Mouse (Mus musculus) cerebellum, adult (tissue): ENCODE measurements around the gene Dclk1.

Experiments used
- ATAC-seq: cut with Nextera tagmentation; 2 replicates; pipeline ENCODE4 v1.9.2; 2017; ENCODE audit warnings: mild to moderate bottlenecking, moderate library complexity, mixed read lengths; ENCODE audit not compliant: insufficient number of reproducible peaks, low FRiP score, low TSS enrichment

Gene Dclk1

DNA sequence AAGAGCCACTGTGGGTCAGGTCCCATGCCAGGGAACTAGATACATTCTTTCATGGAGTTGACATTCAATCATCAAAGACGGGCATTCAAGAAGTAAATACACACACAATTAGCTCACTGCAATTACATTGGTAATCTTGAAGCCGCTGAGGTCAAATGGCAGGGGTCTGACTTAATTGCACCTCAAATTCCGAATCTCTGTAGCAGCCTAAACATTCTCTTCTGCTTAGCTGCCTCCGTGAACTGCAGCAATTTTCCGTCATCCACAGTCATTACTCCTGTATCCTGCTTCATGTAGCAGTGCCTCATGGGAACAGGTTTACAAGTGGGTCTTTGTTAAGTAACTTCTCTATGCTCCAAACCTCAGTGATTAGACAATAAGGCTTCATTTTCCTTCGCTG, 249.9 kb downstream of the Dclk1 start:
- no peak for ATAC-seq

DNA sequence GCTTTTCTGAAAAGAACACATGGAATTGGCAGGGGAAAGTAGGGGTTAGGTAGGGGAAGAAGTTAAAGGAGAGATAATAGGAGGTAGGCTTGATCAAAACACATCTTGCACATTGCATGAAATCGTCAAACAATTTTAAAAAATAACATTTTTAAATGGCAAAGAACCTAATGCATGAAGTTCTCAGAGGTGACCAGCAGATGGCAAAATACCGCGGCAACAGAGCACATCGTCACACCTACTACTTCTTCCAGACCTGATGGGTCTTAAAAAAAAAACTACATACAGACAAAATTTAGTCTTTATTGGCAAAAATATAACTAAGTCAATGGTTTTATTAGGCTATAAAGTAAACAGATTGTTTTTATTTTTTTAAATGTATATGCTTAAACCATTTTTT, 252.2 kb downstream of the Dclk1 start:
- no peak for ATAC-seq

DNA sequence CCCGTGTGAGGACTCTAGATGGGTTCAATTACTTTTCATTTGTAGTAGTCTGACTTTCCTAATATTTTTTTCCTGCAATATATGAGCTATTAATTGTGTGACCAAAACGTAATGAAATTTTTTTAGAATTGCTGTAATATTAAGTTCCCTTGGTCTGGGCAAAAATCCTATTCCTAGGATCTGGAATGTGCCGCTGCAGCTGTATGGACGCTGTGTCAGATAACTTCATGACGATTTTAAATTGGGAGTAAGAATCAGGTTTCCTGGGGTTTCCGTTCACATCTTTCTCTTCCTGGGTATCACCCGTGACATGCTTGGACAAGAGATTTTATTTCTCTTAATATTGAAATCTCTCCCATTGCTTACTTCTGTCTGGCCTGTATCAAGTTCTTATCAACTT, 253.1 kb downstream of the Dclk1 start:
- ATAC-seq, result no peak

DNA sequence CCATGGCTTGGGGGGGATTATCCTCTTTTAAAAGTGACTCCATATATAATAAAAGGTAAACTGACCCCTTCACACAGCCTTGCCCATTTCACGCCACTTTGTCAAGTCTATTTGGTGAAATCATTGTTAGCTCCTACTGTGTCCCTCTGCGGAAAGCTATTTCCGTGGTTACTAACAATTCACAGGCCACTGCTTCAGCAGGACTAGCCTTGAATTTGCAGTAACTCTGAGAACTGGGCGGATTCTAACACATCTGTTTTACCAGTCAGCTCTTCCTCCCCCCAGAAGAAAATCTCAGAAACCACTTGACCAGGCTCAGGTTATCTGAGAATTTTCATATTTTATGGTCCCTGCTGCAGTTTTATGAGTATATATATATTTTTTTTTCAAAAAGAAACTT, 253.7 kb downstream of the Dclk1 start:
- no peak for ATAC-seq

DNA sequence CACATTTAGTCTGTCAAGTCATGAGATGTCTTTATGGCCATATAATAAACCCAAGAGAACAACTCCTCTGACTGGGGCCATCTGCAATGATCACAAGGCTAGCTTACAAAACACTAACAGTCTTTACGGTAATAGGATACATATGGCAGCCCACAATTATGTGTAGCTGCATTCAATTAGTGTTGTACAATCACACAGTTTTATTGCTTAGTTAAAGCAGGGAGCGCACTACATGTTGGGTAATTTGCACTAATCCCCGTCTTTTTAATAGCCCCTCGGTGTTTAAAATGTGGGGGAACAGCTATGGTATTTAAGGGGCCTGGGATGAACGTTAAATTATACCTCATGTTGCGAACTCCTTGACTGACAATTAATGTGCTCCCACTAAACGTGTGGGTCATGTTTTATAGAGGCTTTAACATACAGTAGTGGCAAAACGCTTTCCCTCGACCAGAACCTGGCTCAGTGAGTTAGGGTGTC, 254.3 kb downstream of the Dclk1 start:
- ATAC-seq, result no peak

DNA sequence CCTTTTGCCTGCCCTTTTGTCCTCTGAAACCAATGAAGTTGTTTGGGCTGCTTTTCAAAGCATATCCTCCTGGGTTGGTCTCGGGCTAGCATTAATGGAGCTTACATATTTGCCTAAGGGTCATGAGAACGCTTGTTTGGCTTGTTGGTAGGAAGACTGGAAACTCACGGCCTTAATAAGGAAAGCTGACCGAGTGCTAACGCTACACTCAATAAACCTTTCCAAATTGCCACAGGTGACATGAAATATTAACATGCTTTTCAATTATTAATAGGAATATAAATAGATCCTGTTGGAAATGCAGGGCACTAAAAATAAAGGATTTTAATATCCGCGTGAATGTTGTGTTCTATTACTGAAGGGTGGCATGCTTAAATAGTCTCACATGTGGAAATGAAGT, 257.1 kb downstream of the Dclk1 start:
- ATAC-seq, result no peak

DNA sequence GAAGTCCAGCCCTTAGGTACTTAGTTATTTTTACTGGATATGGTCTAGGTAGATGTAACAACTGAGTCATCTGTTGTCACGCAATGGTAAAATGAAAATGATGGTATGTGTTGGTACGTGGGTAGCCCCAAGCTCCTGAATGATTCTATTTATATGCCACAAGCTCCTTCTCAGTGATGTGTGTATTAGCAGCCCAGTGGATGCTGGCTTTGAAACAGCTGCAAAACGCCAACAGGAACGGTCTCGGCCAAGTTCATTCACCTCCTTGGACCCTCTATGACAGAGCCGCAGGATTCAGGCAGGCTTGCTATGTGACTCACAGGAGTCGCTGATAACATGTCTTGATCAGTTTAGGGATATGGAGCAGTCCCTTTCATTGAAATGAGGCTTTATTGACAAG, 268.0 kb downstream of the Dclk1 start:
- ATAC-seq, result no peak

DNA sequence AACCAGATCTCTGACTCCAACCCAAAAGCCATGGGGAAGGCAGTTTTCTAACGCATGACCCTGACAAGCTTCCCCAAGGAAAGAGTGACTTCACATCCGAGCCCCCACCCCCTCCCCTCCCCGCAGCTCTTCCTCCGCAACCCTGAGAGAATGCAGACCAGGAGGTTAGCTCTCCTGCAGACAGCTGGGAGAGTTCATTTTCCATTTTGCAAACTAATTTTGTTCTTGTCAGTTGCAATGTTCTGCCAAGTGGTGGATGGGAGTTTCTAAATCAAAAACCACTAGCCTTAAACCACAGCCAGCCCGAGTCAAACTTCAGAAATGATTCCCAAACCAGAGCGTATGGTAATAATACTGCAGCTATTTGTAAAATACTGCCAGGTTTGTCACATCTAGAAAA, 269.5 kb downstream of the Dclk1 start:
- ATAC-seq, result no peak

DNA sequence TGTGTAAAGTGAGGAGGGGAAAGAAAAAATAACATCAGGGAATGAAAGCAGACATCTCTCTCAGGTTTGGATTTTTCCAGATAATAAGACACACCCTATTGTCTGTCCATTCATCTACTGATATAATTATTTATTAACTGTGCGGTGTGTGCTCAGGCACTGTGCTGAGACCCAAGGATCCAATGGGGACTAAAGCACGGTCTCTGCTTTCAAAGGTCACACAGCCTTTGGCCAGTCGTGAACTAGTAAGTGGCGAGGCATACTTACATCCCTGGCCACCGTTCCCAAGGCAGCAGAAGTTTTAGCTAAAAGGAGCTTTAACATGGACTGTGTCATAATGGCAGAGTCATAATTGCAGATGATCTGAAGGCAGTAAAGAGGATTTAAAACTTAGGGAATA, 273.8 kb downstream of the Dclk1 start:
- ATAC-seq, result no peak

DNA sequence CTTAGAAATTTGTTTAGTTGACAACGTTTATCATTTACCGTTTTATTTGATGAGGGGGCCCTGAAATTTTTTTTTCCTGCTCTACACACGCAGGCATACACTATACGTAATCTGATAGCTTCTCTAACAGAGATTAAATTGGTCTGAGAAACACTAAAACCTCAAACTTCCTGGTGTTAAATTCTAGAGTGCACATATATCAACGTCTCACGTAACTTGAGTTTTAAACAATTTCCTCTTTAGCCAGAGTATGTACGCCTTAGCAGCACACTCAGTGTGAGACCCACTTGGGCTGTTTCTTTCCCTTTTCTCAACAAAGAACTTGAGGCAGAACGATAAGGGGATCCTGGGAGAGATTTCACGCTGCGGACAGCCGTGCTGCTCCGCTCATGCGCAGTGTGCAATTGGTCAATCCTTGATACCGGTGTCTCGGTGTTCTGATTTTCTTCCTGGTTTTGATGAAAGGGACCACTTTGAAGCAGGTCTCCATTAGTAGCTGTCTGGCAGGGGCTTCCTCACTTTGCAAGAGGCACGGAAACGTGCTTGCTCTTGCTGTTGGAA, 275.4 kb downstream of the Dclk1 start:
- ATAC-seq, result no peak

DNA sequence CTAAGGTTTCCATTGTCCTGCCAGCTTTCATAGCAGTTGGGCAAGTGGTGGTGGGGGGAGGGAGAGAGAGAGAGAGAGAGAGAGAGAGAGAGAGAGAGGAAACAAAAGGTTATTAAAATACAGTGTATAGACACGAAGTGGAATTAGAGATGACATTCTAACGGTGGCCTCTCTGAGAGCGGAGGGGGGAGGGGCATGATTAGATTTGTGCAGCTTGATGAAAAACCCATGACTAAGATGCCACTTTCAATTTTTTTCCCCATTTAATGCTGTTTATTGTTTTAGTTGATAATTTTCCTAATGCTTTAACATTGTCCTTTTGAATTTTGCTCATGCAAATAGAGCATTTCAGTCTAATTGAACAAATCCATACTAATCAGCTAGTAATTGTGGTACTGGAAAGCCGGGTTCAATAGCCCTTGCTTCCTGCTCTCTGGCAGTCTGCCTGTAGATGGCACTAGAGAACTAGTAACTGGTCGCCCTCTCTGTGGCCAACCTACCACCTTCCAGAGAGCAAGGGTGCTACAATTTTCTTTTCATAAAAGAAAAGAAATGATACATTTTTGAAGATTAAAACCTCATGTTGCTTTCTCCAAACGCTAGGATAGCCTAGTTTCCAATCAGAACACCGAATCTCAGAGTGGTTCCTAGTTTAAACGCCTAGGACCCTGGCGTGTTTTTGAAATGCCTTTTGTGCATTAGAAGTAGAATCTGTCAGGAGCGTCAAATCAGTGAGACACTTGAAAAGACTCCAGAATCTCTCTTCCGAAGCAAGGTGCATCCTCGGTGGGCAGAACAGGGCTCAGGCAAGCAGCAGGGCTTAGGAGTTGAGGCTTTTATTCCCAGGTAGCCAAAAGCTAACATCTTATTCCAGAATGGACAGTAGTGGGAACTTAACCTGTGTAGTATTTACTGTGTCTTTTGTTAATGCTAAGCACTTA, 278.3 kb downstream of the Dclk1 start:
- ATAC-seq, result peak; percentile 90

DNA sequence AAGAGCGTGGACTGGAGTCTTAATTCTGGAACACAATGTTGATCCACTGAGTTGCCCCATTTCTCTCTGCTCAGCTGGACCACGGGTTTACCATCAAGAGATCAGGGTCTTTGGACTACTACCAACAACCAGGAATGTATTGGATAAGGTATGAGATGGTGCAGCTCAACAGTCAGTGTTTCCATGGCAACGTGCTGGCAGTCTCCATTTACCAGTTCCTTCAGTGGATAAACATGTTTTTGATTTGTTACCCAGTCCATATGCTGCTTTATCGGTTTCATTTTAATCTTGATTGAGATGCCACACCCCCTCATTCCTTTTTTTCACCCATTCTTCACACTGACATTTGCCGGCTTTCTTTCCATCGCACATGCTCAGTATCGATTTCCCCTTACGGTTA, 279.6 kb downstream of the Dclk1 start:
- no peak for ATAC-seq

DNA sequence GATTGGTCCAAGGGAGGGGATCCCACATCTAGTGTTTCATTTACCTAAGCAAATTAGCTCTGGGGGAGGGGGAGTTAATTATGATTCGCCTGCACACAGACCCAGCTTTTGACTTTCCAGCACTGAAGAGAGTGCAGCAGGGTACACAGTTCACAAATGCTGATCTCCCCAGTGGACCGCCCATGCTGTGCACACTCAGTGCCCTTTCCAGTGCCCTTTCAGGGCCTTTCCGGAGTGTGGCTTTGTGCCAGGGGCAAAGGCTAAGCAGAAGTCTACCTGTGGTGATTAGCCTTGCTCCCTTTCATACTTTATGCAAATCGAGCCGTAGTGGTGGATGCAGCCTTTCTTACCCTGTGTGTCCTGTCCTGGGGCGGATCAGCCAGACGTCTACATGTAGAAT, 281.1 kb downstream of the Dclk1 start:
- no peak for ATAC-seq

DNA sequence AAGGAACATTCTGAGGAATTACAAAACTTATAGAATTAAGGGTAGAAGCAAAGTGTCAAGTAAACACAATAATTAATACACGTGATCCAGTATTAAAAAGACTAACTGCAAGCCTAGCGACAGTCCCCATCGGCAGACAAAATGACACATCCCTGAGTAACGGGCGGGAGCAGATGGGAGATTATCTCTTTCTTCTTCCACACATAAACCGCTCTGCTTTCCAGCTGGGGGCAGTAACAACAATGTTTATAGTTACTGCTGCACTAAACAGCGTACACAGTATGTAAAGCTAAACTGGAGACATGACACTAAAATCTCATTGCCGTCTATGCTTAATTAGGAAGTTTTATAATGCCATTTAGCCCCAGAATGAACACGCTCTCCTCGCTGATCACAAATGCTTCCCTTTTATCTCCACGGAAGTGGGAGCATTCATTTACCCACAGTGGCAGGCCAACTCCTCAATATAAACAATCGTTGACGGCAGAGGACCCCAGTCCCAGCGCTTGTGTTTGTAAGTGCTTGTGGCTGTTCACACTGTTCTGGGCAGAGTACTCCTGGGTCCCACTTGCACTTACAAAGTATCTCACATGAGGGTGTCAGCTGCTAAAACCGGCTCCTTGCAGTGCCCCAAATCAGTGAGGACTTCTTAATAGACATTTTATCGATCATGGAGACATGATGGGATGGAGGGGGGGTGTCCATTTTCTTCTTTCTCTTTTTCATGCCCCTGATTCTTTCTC, 281.7 kb downstream of the Dclk1 start:
- ATAC-seq, result no peak

DNA sequence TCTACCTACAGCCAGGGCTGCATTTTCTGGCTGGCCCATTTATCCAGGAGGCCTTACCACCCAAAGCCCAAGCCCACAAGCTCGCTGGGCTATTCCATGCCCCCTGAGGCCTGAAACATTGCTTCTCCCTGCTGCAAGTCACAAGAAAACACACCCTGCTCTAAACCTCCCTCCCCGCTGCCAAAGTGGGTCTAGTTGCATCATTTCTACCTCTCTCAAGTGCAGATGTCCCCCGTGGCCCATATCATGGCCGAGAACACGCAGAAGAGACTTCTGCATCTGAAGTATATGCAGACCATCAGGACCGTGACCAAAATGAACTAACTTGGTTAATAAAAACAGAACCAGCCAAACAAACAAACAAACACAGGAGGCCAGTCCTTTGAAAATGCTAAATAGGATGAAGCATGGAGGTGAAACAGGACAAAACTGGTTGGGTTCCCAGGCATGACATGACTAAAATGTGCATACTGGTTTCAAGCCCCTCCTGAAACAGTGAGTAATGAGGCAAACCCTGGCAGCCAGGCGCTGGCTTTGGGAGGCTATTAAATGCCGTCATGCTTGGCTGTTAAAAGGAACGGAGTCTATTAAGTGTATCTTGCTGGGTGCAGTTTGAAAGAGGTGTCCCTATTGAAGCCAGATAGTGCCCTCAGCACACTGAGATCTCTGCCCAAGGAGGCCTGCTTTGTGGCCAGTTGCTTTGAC, 282.5 kb downstream of the Dclk1 start:
- ATAC-seq, result no peak

DNA sequence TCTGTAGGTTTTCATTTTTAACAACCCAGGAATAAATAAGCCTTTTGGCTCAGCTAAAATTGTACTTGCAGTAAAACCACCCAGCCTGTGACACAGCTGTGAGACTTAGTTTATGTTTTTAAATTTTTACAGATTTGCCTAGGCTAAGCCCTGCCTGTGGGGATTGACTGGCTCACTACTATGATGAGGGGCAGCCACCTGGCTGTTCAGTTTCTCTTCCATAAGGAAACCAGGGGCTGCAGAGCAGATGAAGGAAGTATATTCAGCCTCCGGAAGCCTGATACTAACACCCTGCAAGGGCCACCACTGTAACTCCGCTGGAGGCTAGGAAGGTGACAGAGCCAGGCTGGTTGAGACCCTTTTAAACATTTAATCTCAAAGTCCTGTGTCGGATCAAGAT, 284.3 kb downstream of the Dclk1 start:
- ATAC-seq, result no peak

DNA sequence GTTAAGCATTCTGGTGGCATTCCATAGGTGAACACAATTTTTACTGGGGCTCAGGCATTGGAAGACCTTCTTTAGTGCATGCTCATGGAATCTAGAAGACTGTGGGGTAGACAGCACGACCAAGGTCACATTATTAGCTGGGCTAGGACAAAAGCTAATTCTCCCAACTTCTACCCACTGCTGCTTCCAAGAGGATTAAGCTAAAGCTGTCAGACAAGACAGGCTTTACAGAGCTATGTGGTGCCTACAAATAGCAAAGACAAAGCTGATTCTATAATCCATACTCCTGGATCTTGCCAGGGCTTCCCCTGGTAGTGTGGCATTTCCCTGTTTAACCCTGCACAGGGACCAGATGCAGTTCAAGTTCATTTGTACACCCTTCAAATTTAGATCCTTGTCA, 285.4 kb downstream of the Dclk1 start:
- ATAC-seq, result no peak

DNA sequence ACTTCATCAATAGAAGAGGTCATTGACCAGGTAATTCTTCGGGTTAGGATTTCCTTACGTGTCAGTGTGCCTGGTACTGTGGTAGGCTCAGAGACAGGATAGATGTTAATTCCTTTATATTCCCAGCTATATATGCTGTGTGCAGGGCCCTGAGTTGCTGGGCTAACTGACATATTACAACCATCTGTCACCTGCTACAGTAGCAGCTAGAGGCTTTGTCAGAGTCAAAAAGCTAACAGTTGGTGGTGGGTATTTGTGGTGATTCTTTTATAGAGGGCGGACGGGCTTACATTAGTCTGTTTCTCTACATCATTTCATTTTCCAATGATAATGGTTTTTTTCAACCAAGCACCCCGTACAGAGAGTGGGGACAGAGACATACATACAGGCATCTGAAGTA, 285.8 kb downstream of the Dclk1 start:
- peak; percentile 36 for ATAC-seq

DNA sequence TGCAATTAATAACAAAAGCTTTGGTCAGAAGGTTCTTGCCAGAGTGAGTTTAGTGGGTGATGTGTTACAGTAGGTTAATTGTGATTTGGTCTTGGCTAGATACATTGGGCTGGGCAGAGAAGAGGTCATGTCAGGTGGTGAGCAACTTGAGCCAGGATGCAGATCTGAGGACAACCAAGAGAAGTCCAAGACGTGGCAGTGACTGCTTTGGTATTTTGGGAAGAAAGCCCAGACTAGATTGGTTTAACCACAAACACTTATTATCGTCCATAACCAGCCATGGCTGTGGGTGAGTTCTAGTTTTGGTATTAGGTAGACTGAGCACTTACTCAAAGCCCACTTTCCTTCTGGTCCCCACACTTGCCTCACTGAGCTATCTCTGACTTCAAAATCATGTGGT, 287.2 kb downstream of the Dclk1 start:
- ATAC-seq, result no peak

DNA sequence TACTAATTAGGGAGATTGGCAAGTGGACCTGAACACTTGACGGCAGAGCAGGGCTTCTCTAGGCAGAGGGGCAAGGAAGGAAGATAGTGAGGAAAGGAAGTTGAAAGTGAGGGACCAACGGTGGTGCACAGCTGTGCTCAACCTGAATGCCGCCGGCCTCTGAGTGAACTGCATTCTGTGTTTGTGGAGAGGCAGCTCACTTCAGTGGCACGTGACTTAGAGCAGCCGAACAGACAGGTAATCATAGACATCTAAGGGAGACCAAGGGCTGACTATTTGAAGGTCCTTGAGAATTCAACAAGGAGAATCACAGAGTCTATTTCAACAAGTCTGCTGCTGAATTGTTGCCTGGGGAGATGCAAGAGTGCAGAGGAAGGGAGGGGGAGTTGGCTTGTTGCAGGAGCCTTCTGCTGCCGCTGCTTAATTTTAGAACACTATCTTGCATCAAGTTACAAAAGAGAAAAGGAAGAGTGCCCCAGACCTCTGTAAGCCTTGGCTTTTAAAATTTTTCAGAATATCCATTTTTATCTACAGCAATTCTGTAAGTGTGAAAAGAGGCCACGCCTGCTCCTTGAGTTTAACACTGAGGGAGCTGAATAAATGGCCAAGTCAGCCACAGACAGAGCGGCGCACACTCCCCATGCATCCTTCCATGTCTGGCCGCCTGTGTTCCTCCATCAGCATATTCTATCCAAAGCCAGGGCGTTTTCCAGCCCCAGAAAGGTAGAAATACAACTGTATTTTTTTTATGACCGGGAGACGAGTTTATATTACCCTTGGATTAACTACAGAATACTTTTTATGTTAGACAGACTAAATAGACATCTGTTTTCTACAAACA, 289.3 kb downstream of the Dclk1 start:
- no peak for ATAC-seq
